Mouse (Mus musculus) erythroblast, embryonic 14.5 days (primary cell): ENCODE data around the gene Cyb5d1.

ENCODE experiments used
- GATA1 ChIP-seq: IDR thresholded peaks from 2 replicates; pipeline ENCODE4 v1.6.1; 2012; ENCODE audit warnings: low read length, inconsistent platforms, mixed read lengths
- TAL1 ChIP-seq: IDR thresholded peaks from 3 replicates; pipeline ENCODE4 v1.6.1; 2012; ENCODE audit warnings: low read length, inconsistent platforms, mixed read lengths

DNA sequence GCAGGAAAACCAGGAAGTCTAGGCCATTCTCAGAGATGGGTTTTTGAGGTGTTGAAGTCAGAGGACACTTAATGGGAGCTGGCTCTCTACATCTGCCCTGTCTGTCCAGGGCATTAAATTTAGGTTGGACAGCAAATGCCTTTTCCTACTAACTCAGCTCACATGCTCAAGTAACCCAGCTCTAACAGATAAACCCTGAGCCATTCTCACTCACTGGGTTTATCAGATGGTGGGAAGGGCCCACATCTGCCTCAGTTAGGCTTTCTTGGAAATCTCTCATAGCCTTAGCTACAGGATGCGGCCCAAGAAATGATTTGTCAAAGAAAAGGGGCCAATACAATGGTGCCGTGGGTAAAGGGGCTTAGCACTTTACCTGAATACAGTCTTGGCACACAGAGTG is 30.8 kb upstream of the Cyb5d1 start:
- TF ChIP-seq GATA1, result peak; percentile 14; the same call in 1 of the 2 replicates
- TF ChIP-seq TAL1, result no peak
